Mouse (Mus musculus) midbrain, embryonic 16.5 days (tissue): ENCODE data around the gene Apol9b. TPM values are rescaled to one million over a fixed set of nuclear protein-coding genes. Genes with fewer than 3 reads are reported as not detected.

Source experiments
- ATAC-seq: fragments of 200-750 bp; cut with Nextera tagmentation; 2 replicates; pipeline ENCODE4 v1.8.0; 2017; ENCODE audit warnings: moderate TSS enrichment
- H3K27ac ChIP-seq: fragments of 300-500 bp; sonication (generic); 2 replicates; pipeline ENCODE4 v1.5.1; 2014; ENCODE audit warnings: mild to moderate bottlenecking, low read length, mixed read lengths
- H3K27me3 ChIP-seq: fragments of 300-500 bp; sonication (generic); 2 replicates; pipeline ENCODE4 v1.6.1; 2014; ENCODE audit warnings: low read depth, low read length, mixed read lengths; ENCODE audit not compliant: control insufficient read depth, insufficient read depth
- H3K36me3 ChIP-seq: fragments of 300-500 bp; sonication (generic); 2 replicates; pipeline ENCODE4 v1.6.1; 2014; ENCODE audit warnings: mild to moderate bottlenecking, low read length, moderate library complexity, mixed read lengths; ENCODE audit not compliant: control insufficient read depth, insufficient read depth
- H3K4me1 ChIP-seq: fragments of 300-500 bp; sonication (generic); 2 replicates; pipeline ENCODE4 v1.6.1; 2014; ENCODE audit warnings: mild to moderate bottlenecking, low read length, mixed read lengths; ENCODE audit not compliant: control insufficient read depth, insufficient read depth
- H3K4me2 ChIP-seq: fragments of 300-500 bp; sonication (generic); 2 replicates; pipeline ENCODE4 v1.6.1; 2014; ENCODE audit warnings: mild to moderate bottlenecking, low read length, mixed read lengths
- H3K4me3 ChIP-seq: fragments of 300-500 bp; sonication (generic); 2 replicates; pipeline ENCODE4 v1.5.1; 2014; ENCODE audit warnings: low read depth, mild to moderate bottlenecking, low read length, moderate library complexity, mixed read lengths
- H3K9ac ChIP-seq: fragments of 300-500 bp; sonication (generic); 2 replicates; pipeline ENCODE4 v1.6.1; 2014; ENCODE audit warnings: low read depth, low read length, mixed read lengths
- H3K9me3 ChIP-seq: fragments of 300-500 bp; sonication (generic); replicated peaks from 2 replicates; pipeline ENCODE4 v1.6.1; 2014; ENCODE audit warnings: mild to moderate bottlenecking, low read length, mixed read lengths; ENCODE audit not compliant: control insufficient read depth, poor library complexity, severe bottlenecking
- whole genome bisulfite sequencing: fragments of 180-500 bp; shearing (Covaris S2); extraction: QIAGEN DNeasy Blood & Tissue Kit; methylation state at CpG from one replicate; pipeline ENCODE4 v1.1.7; 2014; 5-methylcytosine and 5-hydroxymethylcytosine counted together
- polyA plus RNA-seq: library from polyadenylated mRNA; unstranded; fragments of >200 nt; fragmentation: Nextera tagmentation; extraction: Ambion mirVana; gene quantifications from 2 replicates; pipeline ENCODE4 v1.2.1, GENCODE M21; 2015

Gene Apol9b
- polyA plus RNA-seq, 1 experiment from 2014 or later, result not detected

DNA sequence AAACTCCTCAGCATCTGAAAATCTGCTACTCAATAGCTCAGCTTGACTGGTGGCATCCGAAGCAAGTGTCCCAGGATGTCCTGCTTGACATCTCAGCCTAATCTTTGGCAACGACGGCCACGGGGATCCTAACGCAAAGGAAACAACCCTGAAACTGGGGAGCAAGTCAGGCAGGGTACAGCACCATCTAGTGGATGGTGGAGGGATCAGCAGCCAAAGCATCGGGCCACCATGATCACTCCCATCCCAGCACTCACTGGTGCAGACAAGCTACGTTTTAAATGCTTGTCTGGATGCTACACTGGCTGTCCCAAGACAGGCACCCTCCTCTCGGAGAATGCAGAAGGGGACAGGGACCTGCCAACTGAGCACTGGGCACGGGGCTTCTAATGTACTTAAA lies 28.0 kb downstream of the Apol9b start, which contains the start of gene Apol8:
Gene Apol8 (minus strand): TSS at position 156 of the 400 bp plus-strand sequence.
- ATAC-seq, result no peak
- Histone ChIP-seq H3K4me2 (no peak within 1 kb of the TSS), H3K9ac (no peak within 1 kb of the TSS), H3K27ac (no peak within 1 kb of the TSS), H3K4me1 (peaks cover 3% of the 10 kb centered on the region; the same call in 1 of the 2 replicates), H3K36me3 (peaks cover 3% of the 10 kb centered on the region; the same call in 1 of the 2 replicates), H3K27me3 (no peaks in the 10 kb centered on the region), H3K9me3 (no peaks in the 10 kb centered on the region), H3K4me3 (no peak within 1 kb of the TSS)
- WGBS, result 8% methylated on average over 9 of the region's 9 CpGs

- no peak overlapping the region for H3K27ac ChIP-seq
- H3K27me3 ChIP-seq, result no peaks in the 10 kb centered on the region
- no peak overlapping the region for H3K9ac ChIP-seq
- no peak for ATAC-seq
- no peaks in the 10 kb centered on the region for H3K9me3 ChIP-seq
- no peak overlapping the region for H3K4me3 ChIP-seq
- peaks cover 3% of the 10 kb centered on the region; the same call in 1 of the 2 replicates for H3K36me3 ChIP-seq
- no peak overlapping the region for H3K4me2 ChIP-seq
- 83% methylated on average over 4 of the region's 4 CpGs for WGBS
- no peaks in the 10 kb centered on the region for H3K4me1 ChIP-seq
Observed at GRCm38 (mm10) chr15:77757586-77758226, 28.9 kb downstream of the Apol9b start.

DNA sequence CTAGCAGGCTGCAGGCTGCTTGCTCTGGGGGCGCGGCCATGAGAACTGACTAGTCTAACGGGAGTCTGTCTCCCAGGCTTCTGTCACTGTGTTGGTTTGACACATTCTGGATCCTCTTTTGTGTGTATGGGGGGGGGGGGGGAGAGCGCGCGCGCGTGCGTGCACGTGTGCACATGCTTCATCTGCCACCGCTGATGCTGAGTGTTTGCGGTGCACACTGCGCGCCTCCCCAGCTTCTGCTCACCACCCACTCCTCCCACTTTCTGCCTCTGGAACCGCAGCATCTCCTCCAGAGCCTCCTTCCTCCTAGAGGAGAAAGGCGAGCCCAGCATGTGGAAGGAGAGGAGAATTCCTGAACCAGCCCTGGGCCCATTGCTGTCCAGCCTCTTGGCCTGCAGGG lies 31.2 kb downstream of the Apol9b start:
- Histone ChIP-seq H3K36me3 (peaks cover 17% of the 10 kb centered on the region), H3K4me3 (no peak overlapping the region), H3K27me3 (no peaks in the 10 kb centered on the region), H3K9ac (no peak overlapping the region), H3K4me1 (no peaks in the 10 kb centered on the region), H3K27ac (no peak overlapping the region), H3K9me3 (no peaks in the 10 kb centered on the region), H3K4me2 (no peak overlapping the region)
- ATAC-seq, result no peak
- 92% methylated on average over 6 of the region's 16 CpGs for WGBS

GRCm38 (mm10) chr15:77761083-77761482 lies 32.2 kb downstream of the Apol9b start:
- no peak overlapping the region for H3K4me3 ChIP-seq
- no peak overlapping the region for H3K4me2 ChIP-seq
- ATAC-seq, result no peak
- H3K27ac ChIP-seq, result no peak overlapping the region
- H3K27me3 ChIP-seq, result no peaks in the 10 kb centered on the region
- no peaks in the 10 kb centered on the region for H3K4me1 ChIP-seq
- no peak overlapping the region for H3K9ac ChIP-seq
- no peaks in the 10 kb centered on the region for H3K9me3 ChIP-seq
- WGBS, result 98% methylated on average over 7 of the region's 7 CpGs
- peaks cover 19% of the 10 kb centered on the region for H3K36me3 ChIP-seq

GRCm38 (mm10) chr15:77761561-77762380 lies 32.9 kb downstream of the Apol9b start:
- ATAC-seq, result no peak
- Histone ChIP-seq H3K4me2 (no peak overlapping the region), H3K27me3 (no peaks in the 10 kb centered on the region), H3K9ac (no peak overlapping the region), H3K27ac (no peak overlapping the region), H3K36me3 (peaks cover 23% of the 10 kb centered on the region), H3K4me3 (no peak overlapping the region), H3K9me3 (no peaks in the 10 kb centered on the region), H3K4me1 (no peaks in the 10 kb centered on the region)
- 77% methylated on average over 22 of the region's 22 CpGs for WGBS

GRCm38 (mm10) chr15:77763050-77763449 lies 34.2 kb downstream of the Apol9b start:
- Histone ChIP-seq H3K4me1 (no peaks in the 10 kb centered on the region), H3K4me2 (no peak overlapping the region), H3K36me3 (peaks cover 32% of the 10 kb centered on the region), H3K9ac (no peak overlapping the region), H3K9me3 (no peaks in the 10 kb centered on the region), H3K27ac (no peak overlapping the region), H3K27me3 (no peaks in the 10 kb centered on the region), H3K4me3 (no peak overlapping the region)
- ATAC-seq, result no peak
- 93% methylated on average over 16 of the region's 16 CpGs for WGBS

- no peak for ATAC-seq
- peaks cover 38% of the 10 kb centered on the region for H3K36me3 ChIP-seq
- H3K4me1 ChIP-seq, result no peaks in the 10 kb centered on the region
- no peak overlapping the region for H3K27ac ChIP-seq
- no peak overlapping the region for H3K4me3 ChIP-seq
- H3K9me3 ChIP-seq, result no peaks in the 10 kb centered on the region
- no peak overlapping the region for H3K4me2 ChIP-seq
- H3K27me3 ChIP-seq, result no peaks in the 10 kb centered on the region
- WGBS, result 97% methylated on average over 11 of the region's 11 CpGs
- no peak overlapping the region for H3K9ac ChIP-seq
Observed at GRCm38 (mm10) chr15:77763702-77764101, 34.9 kb downstream of the Apol9b start.

- WGBS, result 84% methylated on average over 13 of the region's 13 CpGs
- peaks cover 46% of the 10 kb centered on the region for H3K36me3 ChIP-seq
- no peaks in the 10 kb centered on the region for H3K4me1 ChIP-seq
- no peak overlapping the region for H3K4me2 ChIP-seq
- H3K9ac ChIP-seq, result no peak overlapping the region
- no peak for ATAC-seq
- no peak overlapping the region for H3K4me3 ChIP-seq
- H3K27me3 ChIP-seq, result no peaks in the 10 kb centered on the region
- no peaks in the 10 kb centered on the region for H3K9me3 ChIP-seq
- H3K27ac ChIP-seq, result no peak overlapping the region
Observed at GRCm38 (mm10) chr15:77764391-77765006, 35.7 kb downstream of the Apol9b start.
